Comparison of ENCODE assay signal across 8 mouse cellular contexts in the genomic region with DNA sequence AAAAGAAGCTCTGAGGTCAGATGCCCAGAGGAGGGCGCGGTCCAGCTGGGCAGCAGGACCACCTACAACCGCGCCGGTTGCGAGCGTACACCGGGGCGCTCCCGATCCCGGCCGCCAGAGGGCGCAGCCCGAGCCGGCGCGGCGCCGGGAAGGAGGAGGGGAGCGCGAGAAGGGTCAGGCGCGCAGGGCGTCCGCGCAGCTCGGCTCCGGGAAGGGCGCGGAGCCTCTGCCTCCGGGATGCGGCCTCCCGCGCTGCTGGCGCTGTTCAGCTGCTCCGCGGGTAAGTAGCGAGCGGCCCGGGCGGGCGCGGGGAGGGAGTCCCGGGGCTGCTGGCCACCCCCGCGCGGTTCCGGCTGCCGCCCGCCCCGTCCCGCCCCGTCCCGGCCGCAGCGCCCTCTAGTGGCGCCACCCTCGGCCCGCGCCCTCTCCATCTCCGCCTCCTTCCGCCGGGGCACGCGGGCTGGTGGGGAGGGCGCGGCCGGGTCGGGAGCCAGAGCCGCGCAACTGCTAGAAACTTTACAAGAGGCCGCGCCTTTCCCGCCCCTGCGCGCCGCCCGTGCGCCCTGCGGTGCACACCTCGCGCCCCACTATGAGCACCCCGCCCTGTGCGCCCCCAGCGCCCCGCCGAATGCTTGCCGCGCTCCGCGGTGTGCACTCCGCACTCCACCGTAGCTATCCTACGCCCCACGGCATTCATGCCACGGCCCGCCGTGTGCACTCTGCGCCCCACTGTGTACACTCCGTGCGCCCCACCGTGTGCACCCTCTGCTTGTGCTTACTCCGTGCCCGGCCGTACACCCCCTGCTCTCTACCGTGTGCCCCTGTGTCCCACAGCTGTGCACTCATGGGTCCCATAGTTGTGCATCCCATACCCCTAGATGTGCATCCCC. TPM values are rescaled to one million over a fixed set of nuclear protein-coding genes. Genes with fewer than 3 reads are reported as not detected.
DNase-seq lines count a peak whose midpoint lies in the region; ATAC-seq and TF ChIP-seq lines count a peak whose summit lies in the region.

TSS of gene B3glct (plus strand) at position 131 of the 890 bp plus-strand sequence.

- H3K9ac ChIP-seq in embryonic facial prominence, embryonic 14.5 days (ENCODE audit: low read depth, low read length): peak within 1 kb of the TSS; percentile 85
- H3K9ac ChIP-seq in heart, adult 2 months (ENCODE audit: low read depth, low read length): peak within 1 kb of the TSS; percentile 96
- H3K9ac ChIP-seq in limb, embryonic 13.5 days: peak within 1 kb of the TSS; percentile 89
- H3K9ac ChIP-seq in midbrain, embryonic 15.5 days: peak within 1 kb of the TSS; percentile 64

- no peak for TF ChIP-seq EP300 in heart, adult 2 months (IDR thresholded peaks at IDR 0.05; ENCODE audit: insufficient read depth, low read depth, low read length)

- peak; percentile 89 for TF ChIP-seq CTCF in heart, adult 2 months (IDR thresholded peaks at IDR 0.05)

- H3K4me1 ChIP-seq in embryonic facial prominence, embryonic 14.5 days (ENCODE audit: control insufficient read depth, insufficient read depth, low read length): peaks cover 4% of the 10 kb centered on the region; the same call in 1 of the 2 replicates
- H3K4me1 ChIP-seq in heart, adult 2 months (ENCODE audit: control insufficient read depth, insufficient read depth, low read length): peaks cover 4% of the 10 kb centered on the region; the same call in 1 of the 2 replicates
- H3K4me1 ChIP-seq in limb, embryonic 13.5 days: peaks cover 39% of the 10 kb centered on the region
- H3K4me1 ChIP-seq in midbrain, embryonic 15.5 days: peaks cover 15% of the 10 kb centered on the region

- WGBS in embryonic facial prominence, embryonic 14.5 days: 0% methylated on average over 23 of the region's 106 CpGs
- WGBS in heart, adult 2 months: 2% methylated on average over 60 of the region's 106 CpGs
- WGBS in limb, embryonic 13.5 days: under 1% methylated on average over 62 of the region's 106 CpGs
- under 1% methylated on average over 84 of the region's 106 CpGs for WGBS in midbrain, embryonic 15.5 days

- H3K79me2 ChIP-seq in heart, adult 2 months (replicated peaks; ENCODE audit: control insufficient read depth, insufficient read depth, low read length): no peaks in the 10 kb centered on the region

- peak within 1 kb of the TSS; percentile 98 for H3K4me2 ChIP-seq in embryonic facial prominence, embryonic 14.5 days (ENCODE audit: low read depth, low read length)
- H3K4me2 ChIP-seq in limb, embryonic 13.5 days (replicated peaks): peak within 1 kb of the TSS; percentile 95
- peak within 1 kb of the TSS; percentile 87 for H3K4me2 ChIP-seq in midbrain, embryonic 15.5 days

- no peaks in the 10 kb centered on the region for H3K9me3 ChIP-seq in embryonic facial prominence, embryonic 14.5 days (ENCODE audit: control insufficient read depth, low read length)
- no peaks in the 10 kb centered on the region for H3K9me3 ChIP-seq in limb, embryonic 13.5 days
- no peaks in the 10 kb centered on the region for H3K9me3 ChIP-seq in midbrain, embryonic 15.5 days

- ATAC-seq in embryonic facial prominence, embryonic 14.5 days (ENCODE audit: low read depth): peak; percentile 98
- ATAC-seq in limb, embryonic 13.5 days (ENCODE audit: low FRiP score, low read depth): peak; percentile 94
- peak; percentile 95 for ATAC-seq in midbrain, embryonic 15.5 days (replicated peaks)

- H3K4me3 ChIP-seq in embryonic facial prominence, embryonic 14.5 days (ENCODE audit: low read depth, low read length): peak within 1 kb of the TSS; percentile 76
- peak within 1 kb of the TSS; percentile 83 for H3K4me3 ChIP-seq in heart, adult 2 months
- H3K4me3 ChIP-seq in limb, embryonic 13.5 days: peak within 1 kb of the TSS; percentile 75
- peak within 1 kb of the TSS; percentile 85 for H3K4me3 ChIP-seq in midbrain, embryonic 15.5 days

- intact Hi-C loops in heart, adult 2 months (cut with DNase I): loop anchor here (2.0 kb wide), 1 partner anchor 42 kb away; the partner anchor contains the start of gene Hsph1

- TF ChIP-seq POLR2A in heart, adult 2 months (IDR thresholded peaks at IDR 0.05; ENCODE audit: insufficient read depth, low read depth, low read length): no peak; the same call in 1 of the 2 replicates

- H3K27me3 ChIP-seq in embryonic facial prominence, embryonic 14.5 days (replicated peaks; ENCODE audit: control insufficient read depth, insufficient read depth, low read length): no peaks in the 10 kb centered on the region
- no peaks in the 10 kb centered on the region for H3K27me3 ChIP-seq in heart, adult 2 months (ENCODE audit: control insufficient read depth, insufficient read depth, low read length)
- 0 out of 2 replicates have a peak, but pooled peaks cover 3% of the 10 kb centered on the region for H3K27me3 ChIP-seq in limb, embryonic 13.5 days
- no peaks in the 10 kb centered on the region for H3K27me3 ChIP-seq in midbrain, embryonic 15.5 days (replicated peaks)

- H3K27ac ChIP-seq in embryonic facial prominence, embryonic 14.5 days (replicated peaks; ENCODE audit: low read depth, low read length): peak within 1 kb of the TSS; percentile 80
- H3K27ac ChIP-seq in heart, adult 2 months: peak within 1 kb of the TSS; percentile 98
- H3K27ac ChIP-seq in limb, embryonic 13.5 days: peak within 1 kb of the TSS; percentile 82; the same call in 1 of the 2 replicates
- H3K27ac ChIP-seq in midbrain, embryonic 15.5 days: peak within 1 kb of the TSS; percentile 75

- peak; percentile 82 for DNase-seq in 3134 (ENCODE audit: extremely low read depth, insufficient read length, low spot score)
- peak; percentile 67 to 79 for DNase-seq in adrenal gland, postnatal 4 days (ENCODE audit: low spot score in 2 of 2)
- DNase-seq in embryonic facial prominence, embryonic 14.5 days (ENCODE audit: low spot score): peak; percentile 71
- peak; percentile 91 to 94 for DNase-seq in heart, adult 2 months
- DNase-seq in kidney, adult 8-10 months: peak; percentile 63 to 76
- peak; percentile 73 to 90 for DNase-seq in spleen, adult 18-20 months

- no peaks in the 10 kb centered on the region for H3K36me3 ChIP-seq in embryonic facial prominence, embryonic 14.5 days (ENCODE audit: control insufficient read depth, insufficient read depth, low read length)
- no peaks in the 10 kb centered on the region for H3K36me3 ChIP-seq in heart, adult 2 months (ENCODE audit: control insufficient read depth, insufficient read depth, low read length)
- H3K36me3 ChIP-seq in limb, embryonic 13.5 days: no peaks in the 10 kb centered on the region
- no peaks in the 10 kb centered on the region for H3K36me3 ChIP-seq in midbrain, embryonic 15.5 days (replicated peaks)

RNA-seq across cellular contexts. Expression of gene B3glct, which starts in this region (rescaled TPM):
- total RNA-seq in adrenal gland, postnatal 4 days (2021): 10 to 100 TPM; 23.9 to 26.5 TPM
- polyA plus RNA-seq in embryonic facial prominence, embryonic 14.5 days (2014; fragmentation: Nextera tagmentation; extraction: Ambion mirVana): 13.1 and 15.4 TPM in 2 replicates
- total RNA-seq in heart, adult 2 months (2021): 1 to 10 TPM; 4.9 to 6.4 TPM
- 4.6 and 5.2 TPM in 2 replicates for polyA plus RNA-seq in heart, adult 2 months (2012; rRNA removed)
- 15.6 and 15.7 TPM in 2 replicates for polyA plus RNA-seq in limb, embryonic 13.5 days (2015; fragmentation: Nextera tagmentation; extraction: Ambion mirVana)
- 14.7 and 15.7 TPM in 2 replicates for polyA plus RNA-seq in midbrain, embryonic 15.5 days (2015; fragmentation: Nextera tagmentation; extraction: Ambion mirVana)

Comparison
In these comparisons a context has a peak if more than half of its experiments do, and no peak if none do; other contexts are left out.
1. Peak in every context shown above with its lines: DNase-seq, ATAC-seq, H3K4me3 ChIP-seq and H3K27ac ChIP-seq.